Mouse (Mus musculus): ENCODE measurements around the gene Zg16. TPM values are rescaled to one million over a fixed set of nuclear protein-coding genes. Genes with fewer than 3 reads are reported as not detected.
A peak's percentile ranks its signal among the peaks of the same experiment; 100 is the strongest.
"Not testable (repeated sequence)": the region's sequence is repeated elsewhere in the genome, so short reads cannot be mapped to it uniquely, and the experiment has no call there.

The Zg16 gene
- polyA plus RNA-seq, 1 experiment from 2014 or later, result not detected

DNA sequence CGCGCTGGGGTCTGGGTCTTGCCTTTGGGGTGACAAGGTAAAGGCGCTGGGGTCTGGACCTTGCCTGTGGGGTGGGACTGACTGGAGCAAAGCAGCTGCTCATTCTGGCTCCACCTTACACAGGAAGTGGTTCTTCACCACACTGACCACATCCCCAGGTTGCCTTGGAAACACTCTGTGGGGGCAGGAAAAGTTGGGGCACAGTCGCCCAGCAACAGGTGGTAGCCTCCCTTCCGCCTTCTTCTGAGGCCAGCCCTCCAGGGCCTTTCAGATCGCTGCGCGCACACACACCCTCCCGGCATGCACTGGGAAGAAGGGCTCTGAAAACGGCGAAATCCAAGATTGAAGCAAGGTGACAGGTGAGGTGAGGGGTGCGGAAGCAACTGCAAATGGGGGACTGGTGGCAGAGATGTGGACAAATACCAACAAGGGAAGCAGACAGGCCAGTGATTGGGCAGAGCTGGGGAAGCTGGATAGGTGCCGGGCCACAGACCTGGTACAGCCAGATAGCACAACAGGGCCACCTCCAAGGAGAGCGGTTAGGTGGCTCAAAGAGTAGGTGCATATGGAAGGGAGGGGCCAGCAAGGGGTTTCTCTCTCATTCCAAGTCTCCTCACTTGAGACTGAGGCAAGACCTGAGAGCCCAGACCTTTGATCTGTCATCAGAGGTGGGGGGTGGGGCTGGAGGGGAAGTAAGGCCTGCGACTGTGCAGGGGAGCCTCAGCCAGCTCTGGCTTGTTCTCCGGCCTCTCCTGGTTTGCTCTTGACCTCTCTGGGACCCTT, 4.2 kb upstream of the Zg16 start, which contains the start of gene AI467606:
Gene AI467606, plus strand, starts transcription at position 246 of the 783 bp plus-strand sequence.
- Histone ChIP-seq H3K4me3 (ENCODE audit: control insufficient read depth in 1 of 2, insufficient read depth in 1 of 2, low read depth in 1 of 2, low read length in 2 of 2) (no peak within 1 kb of the TSS), H3K27ac (replicated peaks in 1 of 2; ENCODE audit: control insufficient read depth in 1 of 2, insufficient read depth in 1 of 2, low read depth in 2 of 2, low read length in 2 of 2) (no peak within 1 kb of the TSS), H3K36me3 (ENCODE audit: control insufficient read depth, insufficient read depth, low read length) (no peaks in the 10 kb centered on the region), H3K4me2 (ENCODE audit: low read length) (no peak within 1 kb of the TSS), H3K9me3 (ENCODE audit: control insufficient read depth, low read length) (no peaks in the 10 kb centered on the region), H3K27me3 (ENCODE audit: control insufficient read depth, insufficient read depth, low read length) (no peaks in the 10 kb centered on the region), H3K9ac (ENCODE audit: low read length) (no peak within 1 kb of the TSS), H3K4me1 (ENCODE audit: control insufficient read depth in 2 of 2, insufficient read depth in 2 of 2, low read length in 2 of 2) (peaks cover 5 to 9% of the 10 kb centered on the region in 2 experiments; a peak in 2 of 4 replicates)
- WGBS, result 61% methylated on average over 16 of the region's 16 CpGs
- ATAC-seq (ENCODE audit: insufficient number of reproducible peaks, insufficient read depth, low FRiP score, low read depth), result no peak

DNA sequence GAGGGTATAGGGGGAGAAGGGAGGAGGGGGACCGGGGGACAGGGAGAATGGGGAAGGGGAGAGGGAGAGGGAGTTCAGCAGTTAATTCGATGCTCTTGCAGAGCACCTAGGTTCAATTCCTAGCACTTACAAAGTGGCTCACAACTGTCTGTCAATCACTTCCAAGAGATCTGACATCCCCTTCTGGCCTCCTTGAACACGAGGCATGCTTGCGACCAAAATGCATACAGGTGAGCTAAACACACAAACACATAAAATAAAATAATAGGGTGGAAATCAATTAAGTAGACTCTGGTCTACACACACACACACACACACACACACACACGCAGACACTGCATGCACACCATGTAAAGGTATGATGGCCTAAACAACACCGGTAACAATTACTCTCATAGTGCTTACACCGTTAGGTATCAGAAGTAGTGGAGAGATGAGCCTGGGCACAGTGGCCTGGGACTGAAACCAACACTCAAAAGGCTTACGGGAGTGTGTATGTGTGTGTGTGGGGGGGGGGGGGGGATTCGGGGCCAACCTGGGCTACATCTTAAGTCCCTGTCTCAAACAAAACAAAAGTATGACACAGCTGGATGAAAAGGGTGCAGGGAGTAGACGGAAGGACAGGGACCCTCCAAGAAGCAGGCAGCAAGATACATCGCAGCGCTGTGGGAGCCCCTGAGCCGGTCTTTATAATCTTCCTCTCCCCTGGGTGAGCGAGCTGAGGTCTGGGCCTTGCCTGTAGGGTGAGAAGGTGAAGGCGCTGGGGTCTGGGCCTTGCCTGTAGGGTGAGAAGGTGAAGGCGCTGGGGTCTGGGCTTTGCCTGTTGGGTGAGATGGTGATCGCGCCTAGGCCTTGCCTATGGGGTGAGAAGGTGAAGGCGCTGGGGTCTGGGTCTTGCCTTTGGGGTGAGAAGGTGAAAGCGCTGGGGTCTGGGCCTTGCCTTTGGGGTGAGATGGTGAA, 3.3 kb upstream of the Zg16 start:
- no peak for ATAC-seq (ENCODE audit: insufficient number of reproducible peaks, insufficient read depth, low FRiP score, low read depth)
- H3K9me3 ChIP-seq (ENCODE audit: control insufficient read depth, low read length), result no peaks in the 10 kb centered on the region
- H3K4me1 ChIP-seq (ENCODE audit: control insufficient read depth in 2 of 2, insufficient read depth in 2 of 2, low read length in 2 of 2), result peaks cover 5 to 9% of the 10 kb centered on the region in 2 experiments; a peak in 2 of 4 replicates
- no peak overlapping the region for H3K4me2 ChIP-seq (ENCODE audit: low read length)
- WGBS, result 81% methylated on average over 20 of the region's 20 CpGs
- H3K27me3 ChIP-seq (ENCODE audit: control insufficient read depth, insufficient read depth, low read length), result no peaks in the 10 kb centered on the region
- H3K36me3 ChIP-seq (ENCODE audit: control insufficient read depth, insufficient read depth, low read length), result no peaks in the 10 kb centered on the region
- H3K27ac ChIP-seq (replicated peaks in 1 of 2; ENCODE audit: control insufficient read depth in 1 of 2, insufficient read depth in 1 of 2, low read depth in 2 of 2, low read length in 2 of 2), result no peak overlapping the region
- no peak overlapping the region for H3K9ac ChIP-seq (ENCODE audit: low read length)
- H3K4me3 ChIP-seq (ENCODE audit: control insufficient read depth in 1 of 2, insufficient read depth in 1 of 2, low read depth in 1 of 2, low read length in 2 of 2), result no peak overlapping the region

DNA sequence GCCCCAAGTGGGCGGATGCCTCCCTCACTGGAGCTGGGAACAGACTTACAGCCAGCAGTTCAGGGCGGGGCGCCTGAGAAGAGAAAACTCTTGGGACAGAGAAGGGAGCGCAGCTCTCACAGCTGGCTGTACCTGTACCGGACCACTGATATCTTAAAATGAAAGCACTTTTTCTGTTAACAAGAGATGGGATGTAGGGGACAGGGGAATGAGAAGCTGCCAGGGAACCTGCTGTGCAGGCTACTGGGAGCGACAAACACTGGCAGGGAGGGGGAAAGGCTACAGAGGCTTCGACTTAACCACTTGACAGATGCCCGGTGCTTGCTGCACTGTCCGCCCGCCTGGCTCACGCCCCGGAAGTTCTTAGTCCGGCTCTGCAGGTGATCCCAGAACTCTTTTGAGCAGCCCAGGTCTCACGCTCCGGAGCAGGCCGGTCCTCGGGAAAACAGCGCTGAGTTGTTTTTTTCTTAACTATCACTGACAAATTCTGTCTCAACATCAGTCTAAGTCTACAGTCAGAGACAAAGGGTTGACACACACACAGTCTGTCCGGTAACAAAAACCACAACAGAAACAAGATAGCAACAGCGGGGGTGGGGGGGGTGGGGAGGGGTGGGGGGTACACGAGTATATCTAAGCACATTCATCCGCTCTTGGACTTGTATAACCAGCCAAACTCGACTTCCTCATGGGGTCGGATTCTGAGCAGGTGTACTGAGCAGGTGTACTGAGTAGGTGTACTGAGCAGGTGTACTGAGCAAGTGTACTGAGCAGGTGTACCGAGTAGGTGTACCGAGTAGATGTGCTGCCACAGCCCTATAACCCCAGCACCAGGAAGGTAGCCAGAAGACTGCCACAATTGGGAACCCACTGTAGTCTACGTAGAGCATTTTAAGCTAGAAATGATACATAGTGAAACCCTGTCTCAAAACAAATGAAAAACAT, 2.0 kb upstream of the Zg16 start:
- peak overlapping the region; percentile 52; the same call in 1 of the 2 replicates for H3K9ac ChIP-seq (ENCODE audit: low read length)
- no peaks in the 10 kb centered on the region for H3K36me3 ChIP-seq (ENCODE audit: control insufficient read depth, insufficient read depth, low read length)
- no peak overlapping the region for H3K27ac ChIP-seq (replicated peaks in 1 of 2; ENCODE audit: control insufficient read depth in 1 of 2, insufficient read depth in 1 of 2, low read depth in 2 of 2, low read length in 2 of 2)
- peaks cover 5 to 9% of the 10 kb centered on the region in 2 experiments; a peak in 2 of 4 replicates for H3K4me1 ChIP-seq (ENCODE audit: control insufficient read depth in 2 of 2, insufficient read depth in 2 of 2, low read length in 2 of 2)
- WGBS, result 19% methylated on average over 27 of the region's 27 CpGs
- H3K4me2 ChIP-seq (ENCODE audit: low read length), result peak overlapping the region; percentile 66
- peak overlapping the region; percentile 17 to 27; a peak in 3 of 4 replicates for H3K4me3 ChIP-seq (ENCODE audit: control insufficient read depth in 1 of 2, insufficient read depth in 1 of 2, low read depth in 1 of 2, low read length in 2 of 2)
- ATAC-seq (ENCODE audit: insufficient number of reproducible peaks, insufficient read depth, low FRiP score, low read depth), result 0 out of 2 replicates have a peak, but pooled peaks have one; percentile 24
- no peaks in the 10 kb centered on the region for H3K27me3 ChIP-seq (ENCODE audit: control insufficient read depth, insufficient read depth, low read length)
- H3K9me3 ChIP-seq (ENCODE audit: control insufficient read depth, low read length), result no peaks in the 10 kb centered on the region

DNA sequence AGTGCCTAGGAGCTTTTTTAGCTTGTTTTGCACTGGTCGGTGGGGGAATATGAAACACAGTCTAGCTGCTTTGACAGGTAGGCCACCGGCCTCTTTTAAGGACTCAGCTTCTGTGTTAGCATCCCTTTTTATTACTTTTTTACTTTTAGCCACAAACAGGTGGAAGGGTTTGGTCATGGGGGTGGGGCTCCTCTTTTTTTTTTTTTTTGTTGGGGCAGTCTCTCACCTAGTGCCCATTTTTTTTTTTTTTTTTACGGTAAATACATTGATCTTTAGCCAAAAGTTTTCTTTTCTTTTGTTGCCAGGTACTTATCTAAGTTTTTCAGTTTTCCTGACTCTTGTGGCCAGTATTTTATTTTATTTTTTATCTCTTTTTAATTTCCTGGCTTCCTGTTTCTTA, 955 bp upstream of the Zg16 start:
- Histone ChIP-seq H3K9me3 (ENCODE audit: control insufficient read depth, low read length) (no peaks in the 10 kb centered on the region), H3K4me2 (ENCODE audit: low read length) (no peak overlapping the region), H3K27ac (replicated peaks in 1 of 2; ENCODE audit: control insufficient read depth in 1 of 2, insufficient read depth in 1 of 2, low read depth in 2 of 2, low read length in 2 of 2) (no peak overlapping the region), H3K27me3 (ENCODE audit: control insufficient read depth, insufficient read depth, low read length) (no peaks in the 10 kb centered on the region), H3K36me3 (ENCODE audit: control insufficient read depth, insufficient read depth, low read length) (no peaks in the 10 kb centered on the region), H3K4me3 (ENCODE audit: control insufficient read depth in 1 of 2, insufficient read depth in 1 of 2, low read depth in 1 of 2, low read length in 2 of 2) (no peak overlapping the region), H3K9ac (ENCODE audit: low read length) (no peak overlapping the region), H3K4me1 (ENCODE audit: control insufficient read depth in 2 of 2, insufficient read depth in 2 of 2, low read length in 2 of 2) (peaks cover 5 to 9% of the 10 kb centered on the region in 2 experiments; a peak in 2 of 4 replicates)
- ATAC-seq (ENCODE audit: insufficient number of reproducible peaks, insufficient read depth, low FRiP score, low read depth), result no peak
- WGBS, result 80% methylated on average over 3 of the region's 3 CpGs

DNA sequence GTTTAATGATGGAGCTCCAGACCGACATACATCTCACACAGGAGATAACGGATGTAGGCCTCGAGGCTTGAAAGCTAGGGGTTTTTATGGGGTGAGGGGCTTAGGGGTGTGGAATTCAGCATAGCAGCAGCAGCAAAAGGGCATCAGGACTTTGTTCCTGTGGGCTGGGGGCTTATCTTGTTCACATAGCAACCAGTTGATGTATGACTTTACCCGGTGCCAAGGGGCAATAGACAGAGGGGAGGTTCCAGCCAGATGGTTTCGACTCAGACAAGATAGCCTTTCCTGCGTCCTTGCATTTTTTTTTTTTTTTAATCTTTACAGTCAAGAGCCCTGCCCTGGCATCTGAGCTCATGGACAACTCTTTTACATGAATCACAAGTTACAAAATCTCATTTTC, 1.4 kb downstream of the Zg16 start:
- H3K9me3 ChIP-seq (ENCODE audit: control insufficient read depth, low read length); H3K36me3 ChIP-seq (ENCODE audit: control insufficient read depth, insufficient read depth, low read length); H3K4me2 ChIP-seq (ENCODE audit: low read length); H3K4me1 ChIP-seq (ENCODE audit: control insufficient read depth in 2 of 2, insufficient read depth in 2 of 2, low read length in 2 of 2); H3K9ac ChIP-seq (ENCODE audit: low read length); H3K27ac ChIP-seq (replicated peaks in 1 of 2; ENCODE audit: control insufficient read depth in 1 of 2, insufficient read depth in 1 of 2, low read depth in 2 of 2, low read length in 2 of 2); ATAC-seq (ENCODE audit: insufficient number of reproducible peaks, insufficient read depth, low FRiP score, low read depth); H3K4me3 ChIP-seq (ENCODE audit: control insufficient read depth in 1 of 2, insufficient read depth in 1 of 2, low read depth in 1 of 2, low read length in 2 of 2); H3K27me3 ChIP-seq (ENCODE audit: control insufficient read depth, insufficient read depth, low read length): not testable (repeated sequence)
- WGBS, result 28% methylated on average over 6 of the region's 6 CpGs

DNA sequence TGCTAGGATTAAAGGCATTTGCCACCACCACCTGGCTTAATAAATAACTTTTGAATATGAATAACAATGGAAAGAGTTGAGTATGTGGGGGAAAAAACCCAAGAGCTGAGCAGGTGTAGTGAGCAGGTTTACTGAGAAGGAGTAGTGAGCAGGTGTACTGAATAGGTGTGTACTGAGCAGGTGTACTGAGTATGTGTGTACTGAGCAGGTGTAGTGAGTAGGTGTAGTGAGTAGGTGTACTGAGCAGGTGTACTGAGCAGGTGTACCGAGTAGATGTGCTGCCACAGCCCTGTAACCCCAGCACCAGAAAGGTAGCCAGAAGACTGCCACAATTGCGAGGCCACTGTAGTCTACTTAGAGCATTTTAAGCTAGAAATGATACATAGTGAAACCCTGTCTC, 2.3 kb downstream of the Zg16 start:
- Histone ChIP-seq H3K27ac (replicated peaks in 1 of 2; ENCODE audit: control insufficient read depth in 1 of 2, insufficient read depth in 1 of 2, low read depth in 2 of 2, low read length in 2 of 2) (no peak overlapping the region), H3K4me3 (ENCODE audit: control insufficient read depth in 1 of 2, insufficient read depth in 1 of 2, low read depth in 1 of 2, low read length in 2 of 2) (no peak overlapping the region), H3K9ac (ENCODE audit: low read length) (no peak overlapping the region), H3K36me3 (ENCODE audit: control insufficient read depth, insufficient read depth, low read length) (no peaks in the 10 kb centered on the region), H3K4me1 (ENCODE audit: control insufficient read depth in 2 of 2, insufficient read depth in 2 of 2, low read length in 2 of 2) (peaks cover 5 to 9% of the 10 kb centered on the region in 2 experiments; a peak in 2 of 4 replicates), H3K27me3 (ENCODE audit: control insufficient read depth, insufficient read depth, low read length) (no peaks in the 10 kb centered on the region), H3K9me3 (ENCODE audit: control insufficient read depth, low read length) (no peaks in the 10 kb centered on the region), H3K4me2 (ENCODE audit: low read length) (no peak overlapping the region)
- WGBS, result 82% methylated on average over 2 of the region's 2 CpGs
- ATAC-seq (ENCODE audit: insufficient number of reproducible peaks, insufficient read depth, low FRiP score, low read depth), result no peak

DNA sequence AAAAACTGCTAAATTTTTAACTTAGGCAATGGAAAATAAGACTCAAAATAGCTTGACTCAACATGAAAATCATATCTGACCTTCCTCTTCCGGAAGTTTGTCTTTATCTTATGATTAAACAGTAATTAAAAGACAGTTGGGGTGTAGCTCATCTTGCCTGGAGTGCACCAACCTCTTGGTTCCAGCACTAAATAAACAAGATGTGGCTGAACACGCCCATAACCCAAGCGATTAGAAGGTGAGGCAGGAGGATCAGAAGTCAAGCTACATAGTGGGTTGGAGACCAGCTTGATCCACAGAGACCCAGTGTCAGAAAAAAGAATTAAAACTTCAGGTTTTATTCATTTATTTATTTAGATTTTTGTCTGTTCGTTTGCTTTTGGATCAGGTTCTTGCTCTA, 3.4 kb downstream of the Zg16 start:
- Histone ChIP-seq H3K27me3 (ENCODE audit: control insufficient read depth, insufficient read depth, low read length) (no peaks in the 10 kb centered on the region), H3K36me3 (ENCODE audit: control insufficient read depth, insufficient read depth, low read length) (no peaks in the 10 kb centered on the region), H3K4me2 (ENCODE audit: low read length) (no peak overlapping the region), H3K4me1 (ENCODE audit: control insufficient read depth in 2 of 2, insufficient read depth in 2 of 2, low read length in 2 of 2) (peaks cover under 1% of the 10 kb centered on the region in 2 experiments; a peak in 1 of 4 replicates), H3K9ac (ENCODE audit: low read length) (no peak overlapping the region), H3K4me3 (ENCODE audit: control insufficient read depth in 1 of 2, insufficient read depth in 1 of 2, low read depth in 1 of 2, low read length in 2 of 2) (no peak overlapping the region), H3K27ac (replicated peaks in 1 of 2; ENCODE audit: control insufficient read depth in 1 of 2, insufficient read depth in 1 of 2, low read depth in 2 of 2, low read length in 2 of 2) (no peak overlapping the region), H3K9me3 (ENCODE audit: control insufficient read depth, low read length) (no peaks in the 10 kb centered on the region)
- ATAC-seq (ENCODE audit: insufficient number of reproducible peaks, insufficient read depth, low FRiP score, low read depth), result no peak
- WGBS, result 81% methylated on average over 4 of the region's 4 CpGs

Data from heart, embryonic 14.5 days (tissue).